Mouse (Mus musculus): ENCODE data around the gene Chd1. TPM values are rescaled to one million over a fixed set of nuclear protein-coding genes. Genes with fewer than 3 reads are reported as not detected.

The Chd1 gene
- polyA plus RNA-seq, 1 experiment from 2014 or later = 48.3 TPM

GRCm38 (mm10) chr17:15804008-15804812 is 99.4 kb downstream of the Chd1 start:
- H3K9me3 ChIP-seq = no peaks in the 10 kb centered on the region
- peaks cover 17% of the 10 kb centered on the region for H3K4me1 ChIP-seq
- WGBS = 55% methylated on average over 15 of the region's 15 CpGs
- no peak overlapping the region for H3K4me3 ChIP-seq (replicated peaks)
- no peak overlapping the region for H3K9ac ChIP-seq
- H3K36me3 ChIP-seq (replicated peaks) = peaks cover 17% of the 10 kb centered on the region
- no peak overlapping the region for H3K27ac ChIP-seq
- H3K27me3 ChIP-seq = no peaks in the 10 kb centered on the region
- 0 out of 2 replicates have a peak, but pooled peaks have one; percentile 33 for ATAC-seq (ENCODE audit: low FRiP score)
- H3K4me2 ChIP-seq = no peak overlapping the region

GRCm38 (mm10) chr17:15807295-15807984 is 102.7 kb downstream of the Chd1 start:
- WGBS = 90% methylated on average over 23 of the region's 23 CpGs
- no peaks in the 10 kb centered on the region for H3K27me3 ChIP-seq
- no peak overlapping the region for H3K4me2 ChIP-seq
- no peaks in the 10 kb centered on the region for H3K9me3 ChIP-seq
- no peak overlapping the region for H3K27ac ChIP-seq
- H3K9ac ChIP-seq = no peak overlapping the region
- ATAC-seq (ENCODE audit: low FRiP score) = no peak; the same call in 1 of the 2 replicates
- H3K4me1 ChIP-seq = peaks cover 38% of the 10 kb centered on the region
- H3K36me3 ChIP-seq (replicated peaks) = peaks cover 17% of the 10 kb centered on the region
- H3K4me3 ChIP-seq (replicated peaks) = no peak overlapping the region

GRCm38 (mm10) chr17:15808015-15808414 is 103.2 kb downstream of the Chd1 start:
- Histone ChIP-seq H3K4me1 (peaks cover 43% of the 10 kb centered on the region), H3K4me2 (no peak overlapping the region), H3K36me3 (replicated peaks) (peaks cover 17% of the 10 kb centered on the region), H3K27ac (no peak overlapping the region), H3K9ac (no peak overlapping the region), H3K9me3 (no peaks in the 10 kb centered on the region), H3K27me3 (no peaks in the 10 kb centered on the region), H3K4me3 (replicated peaks) (no peak overlapping the region)
- WGBS = 45% methylated on average over 4 of the region's 4 CpGs
- no peak for ATAC-seq (ENCODE audit: low FRiP score)

DNA sequence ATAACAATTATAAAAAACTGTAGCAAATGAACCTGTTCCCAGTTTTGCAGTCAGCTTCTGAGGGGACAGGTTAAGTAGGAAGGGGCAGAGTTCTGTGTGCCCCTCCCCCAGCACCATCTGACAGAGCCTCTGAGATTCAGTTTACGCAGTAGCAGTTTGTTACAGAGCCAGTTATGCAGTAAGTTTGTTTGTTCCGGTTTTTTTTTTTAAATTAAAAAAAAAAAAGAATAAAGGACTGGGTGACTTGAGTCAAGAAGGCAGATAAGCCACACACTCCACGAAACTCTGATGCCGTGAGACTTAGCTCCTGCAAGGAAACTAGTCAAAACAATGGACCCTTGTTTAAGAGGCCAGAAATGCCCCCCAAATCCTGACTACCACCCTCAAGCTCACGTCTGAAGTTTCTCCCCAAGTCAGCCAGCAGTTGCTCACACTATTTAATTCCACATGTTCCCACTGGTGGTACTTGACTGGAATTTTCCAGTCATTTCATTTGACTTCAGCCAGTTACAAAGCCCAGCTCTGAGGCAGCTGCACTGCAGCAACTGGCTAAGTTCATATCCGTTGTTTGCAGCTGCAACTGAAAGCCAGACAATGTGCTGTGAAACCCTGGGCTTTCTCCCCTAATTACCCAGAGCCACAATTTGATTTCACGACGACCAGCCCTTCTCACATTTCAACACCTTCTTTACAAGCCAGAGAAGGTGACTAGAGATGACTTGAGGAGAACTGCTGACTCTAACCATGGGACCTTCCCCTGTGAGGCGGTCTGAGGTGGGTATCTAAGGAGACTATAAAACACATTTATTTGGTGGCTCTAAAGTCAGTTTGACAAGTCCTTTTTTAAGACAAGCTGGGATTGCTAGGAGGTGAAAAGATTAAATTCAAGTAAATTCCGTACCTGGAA is 104.0 kb downstream of the Chd1 start:
- Histone ChIP-seq H3K9ac (no peak overlapping the region), H3K4me2 (no peak overlapping the region), H3K36me3 (replicated peaks) (peaks cover 18% of the 10 kb centered on the region), H3K27ac (peak overlapping the region; percentile 65), H3K27me3 (no peaks in the 10 kb centered on the region), H3K4me3 (replicated peaks) (no peak overlapping the region), H3K4me1 (peaks cover 43% of the 10 kb centered on the region), H3K9me3 (no peaks in the 10 kb centered on the region)
- WGBS = 18% methylated on average over 10 of the region's 10 CpGs
- 0 out of 2 replicates have a peak, but pooled peaks have one; percentile 13 for ATAC-seq (ENCODE audit: low FRiP score)

DNA sequence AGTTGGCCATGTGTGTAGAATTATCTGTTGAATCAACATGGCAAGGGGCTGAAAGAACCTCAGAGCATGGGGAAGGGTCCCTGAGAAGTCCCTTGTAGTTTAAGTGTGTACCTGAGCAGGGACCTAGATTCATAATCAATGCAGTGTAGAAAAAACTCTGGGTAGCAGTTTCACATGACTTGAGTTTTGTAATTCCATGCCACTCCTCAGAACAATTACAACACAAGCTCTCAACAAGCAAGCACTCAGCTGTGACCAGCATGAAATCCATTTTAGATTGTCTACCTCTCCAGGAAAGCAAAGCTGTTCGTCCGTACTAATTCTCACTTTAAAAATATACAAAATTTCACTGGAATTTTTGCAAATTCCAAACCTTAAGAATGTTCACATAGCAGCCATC is 105.2 kb downstream of the Chd1 start:
- no peak overlapping the region for H3K9ac ChIP-seq
- H3K4me3 ChIP-seq (replicated peaks) = no peak overlapping the region
- ATAC-seq (ENCODE audit: low FRiP score) = no peak
- WGBS = 74% methylated on average over 2 of the region's 2 CpGs
- H3K36me3 ChIP-seq (replicated peaks) = peaks cover 22% of the 10 kb centered on the region
- peaks cover 54% of the 10 kb centered on the region for H3K4me1 ChIP-seq
- H3K4me2 ChIP-seq = no peak overlapping the region
- no peaks in the 10 kb centered on the region for H3K9me3 ChIP-seq
- H3K27ac ChIP-seq = no peak overlapping the region
- H3K27me3 ChIP-seq = no peaks in the 10 kb centered on the region

DNA sequence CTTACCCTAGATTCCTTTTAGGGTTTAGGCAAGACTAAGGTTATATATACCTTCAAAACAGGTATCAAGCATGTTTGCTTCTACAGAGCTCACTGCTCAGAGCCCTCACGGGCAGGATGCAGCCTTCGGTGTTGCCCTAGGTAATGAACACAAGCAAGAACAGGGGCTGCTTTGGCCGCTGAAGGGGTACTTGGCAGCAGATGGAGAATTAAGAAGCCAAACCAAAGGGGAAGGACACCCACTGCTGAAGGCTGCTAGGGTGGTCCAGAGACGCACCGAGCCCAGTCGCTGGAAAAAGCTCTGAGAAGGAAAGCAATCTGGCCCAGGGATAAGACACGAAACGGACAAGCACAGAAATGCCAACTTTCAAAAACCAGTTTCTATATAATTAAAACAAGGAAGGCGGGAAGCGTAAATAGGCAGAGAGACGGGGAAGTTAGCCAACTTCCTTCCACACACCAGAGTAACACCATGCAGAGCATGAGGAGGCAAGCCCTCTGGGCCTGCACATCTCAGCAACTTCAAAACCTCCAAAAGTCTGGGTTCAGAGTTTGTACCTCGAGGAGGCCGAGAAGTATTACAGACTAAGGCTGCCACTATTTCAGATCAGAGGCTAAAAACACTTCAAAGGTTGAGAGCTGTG is 107.5 kb downstream of the Chd1 start:
- Histone ChIP-seq H3K36me3 (replicated peaks) (peaks cover 24% of the 10 kb centered on the region), H3K27ac (no peak overlapping the region), H3K4me2 (no peak overlapping the region), H3K27me3 (no peaks in the 10 kb centered on the region), H3K4me3 (replicated peaks) (no peak overlapping the region), H3K4me1 (peaks cover 66% of the 10 kb centered on the region), H3K9ac (no peak overlapping the region), H3K9me3 (no peaks in the 10 kb centered on the region)
- 89% methylated on average over 13 of the region's 13 CpGs for WGBS
- ATAC-seq (ENCODE audit: low FRiP score) = no peak

DNA sequence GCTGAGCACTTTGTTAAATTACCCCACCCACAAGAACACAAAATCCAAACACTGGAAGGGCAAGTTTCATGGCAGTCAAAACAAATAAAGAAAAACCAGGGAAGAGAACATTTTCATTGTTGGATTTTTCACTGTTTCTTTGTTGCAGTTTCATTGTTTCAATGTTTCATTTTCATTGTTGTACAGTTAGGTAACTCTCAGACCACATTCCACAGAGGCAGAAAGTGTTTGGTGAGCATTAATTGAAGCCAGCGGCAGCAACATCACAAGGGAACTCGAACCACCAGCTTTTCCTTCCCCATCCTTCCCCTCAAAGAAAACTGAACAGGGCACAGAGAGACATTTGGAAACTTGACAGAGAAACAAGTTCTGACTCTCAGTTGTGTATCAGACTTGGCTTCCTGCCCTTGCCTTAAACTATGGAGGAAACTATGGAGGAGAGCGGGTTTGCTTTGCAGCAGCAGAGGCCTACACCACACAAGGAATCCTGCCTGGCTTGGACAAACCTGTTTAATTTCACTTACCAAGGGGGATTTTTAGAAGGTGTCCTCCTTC is 109.0 kb downstream of the Chd1 start:
- Histone ChIP-seq H3K9ac (no peak overlapping the region), H3K27me3 (no peaks in the 10 kb centered on the region), H3K36me3 (replicated peaks) (peaks cover 31% of the 10 kb centered on the region), H3K4me3 (replicated peaks) (no peak overlapping the region), H3K4me2 (no peak overlapping the region), H3K9me3 (no peaks in the 10 kb centered on the region), H3K4me1 (peaks cover 58% of the 10 kb centered on the region), H3K27ac (no peak overlapping the region)
- 80% methylated on average over 3 of the region's 3 CpGs for WGBS
- no peak for ATAC-seq (ENCODE audit: low FRiP score)

GRCm38 (mm10) chr17:15815312-15816018 is 110.7 kb downstream of the Chd1 start:
- Histone ChIP-seq H3K36me3 (replicated peaks) (peaks cover 44% of the 10 kb centered on the region), H3K4me2 (no peak overlapping the region), H3K4me3 (replicated peaks) (no peak overlapping the region), H3K27ac (no peak overlapping the region), H3K9ac (no peak overlapping the region), H3K9me3 (no peaks in the 10 kb centered on the region), H3K27me3 (no peaks in the 10 kb centered on the region), H3K4me1 (peaks cover 49% of the 10 kb centered on the region)
- WGBS = 92% methylated on average over 10 of the region's 10 CpGs
- ATAC-seq (ENCODE audit: low FRiP score) = no peak

- no peaks in the 10 kb centered on the region for H3K27me3 ChIP-seq
- H3K27ac ChIP-seq = no peak overlapping the region
- H3K9ac ChIP-seq = no peak overlapping the region
- H3K4me2 ChIP-seq = no peak overlapping the region
- 86% methylated on average over 10 of the region's 11 CpGs for WGBS
- H3K9me3 ChIP-seq = no peaks in the 10 kb centered on the region
- H3K4me1 ChIP-seq = peaks cover 47% of the 10 kb centered on the region
- peaks cover 50% of the 10 kb centered on the region for H3K36me3 ChIP-seq (replicated peaks)
- no peak for ATAC-seq (ENCODE audit: low FRiP score)
- no peak overlapping the region for H3K4me3 ChIP-seq (replicated peaks)
Measured at GRCm38 (mm10) chr17:15816379-15817095, 111.8 kb downstream of the Chd1 start.

GRCm38 (mm10) chr17:15817096-15817450 is 112.3 kb downstream of the Chd1 start:
- no peak for ATAC-seq (ENCODE audit: low FRiP score)
- H3K36me3 ChIP-seq (replicated peaks) = peaks cover 50% of the 10 kb centered on the region

DNA sequence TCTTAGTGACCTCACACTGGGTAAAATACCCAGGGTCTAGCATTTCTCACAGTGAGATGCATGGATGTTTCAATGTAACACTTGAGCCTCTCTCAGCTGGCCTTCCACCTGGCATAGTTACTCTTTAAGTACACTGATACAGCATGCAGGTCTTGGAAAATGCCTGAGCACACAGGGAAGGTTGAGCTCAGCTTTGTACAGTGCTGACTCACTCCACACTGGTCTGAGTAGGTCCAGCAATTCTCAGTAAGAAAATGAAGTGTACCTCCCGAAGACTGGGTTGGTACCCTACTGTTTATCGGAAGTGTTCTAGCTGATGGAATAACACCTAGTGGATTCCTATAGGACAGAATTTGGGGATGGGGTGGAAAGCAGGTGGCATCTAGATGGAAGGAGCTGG is 112.9 kb downstream of the Chd1 start:
- Histone ChIP-seq H3K4me1 (peaks cover 39% of the 10 kb centered on the region), H3K9me3 (no peaks in the 10 kb centered on the region), H3K36me3 (replicated peaks) (peaks cover 53% of the 10 kb centered on the region), H3K4me2 (no peak overlapping the region), H3K9ac (no peak overlapping the region), H3K27me3 (no peaks in the 10 kb centered on the region), H3K27ac (no peak overlapping the region), H3K4me3 (replicated peaks) (no peak overlapping the region)
- no peak for ATAC-seq (ENCODE audit: low FRiP score)
- WGBS = 97% methylated on average over 2 of the region's 2 CpGs

More at GRCm38 (mm10) chr17:15817096-15817450, 112.3 kb downstream of the Chd1 start:
- no peaks in the 10 kb centered on the region for H3K9me3 ChIP-seq
- H3K4me1 ChIP-seq = peaks cover 45% of the 10 kb centered on the region
- H3K27ac ChIP-seq = no peak overlapping the region
- no peak overlapping the region for H3K4me3 ChIP-seq (replicated peaks)
- H3K27me3 ChIP-seq = no peaks in the 10 kb centered on the region
- H3K9ac ChIP-seq = no peak overlapping the region
- H3K4me2 ChIP-seq = no peak overlapping the region
- WGBS = 91% methylated on average over 5 of the region's 5 CpGs

Measured in forebrain, embryonic 12.5 days (tissue).